Mouse (Mus musculus) CH12.LX (cell line): ENCODE data around the gene Fam222a. TPM values are rescaled to one million over a fixed set of nuclear protein-coding genes. Genes with fewer than 3 reads are reported as not detected.
A peak's percentile ranks its signal among the peaks of the same experiment; 100 is the strongest.

Experiments used
- DNase-seq: peaks from one replicate; pipeline ENCODE4 v3.0.0-alpha.2; 2013; ENCODE audit errors: extremely low read depth
- H3K27ac ChIP-seq: 2 replicates; pipeline ENCODE4 v1.5.1; 2012; ENCODE audit warnings: low read depth, mild to moderate bottlenecking, control low read depth, moderate library complexity; ENCODE audit not compliant: insufficient read depth
- H3K27me3 ChIP-seq: replicated peaks from 2 replicates; pipeline ENCODE3; 2012; ENCODE audit warnings: inconsistent platforms
- H3K36me3 ChIP-seq, 2 experiments: replicated peaks in 1 of 2; 2 replicates each; pipeline versions ENCODE3 to v1.6.1; 2012; ENCODE audit warnings: inconsistent platforms in 1 of 2, low read length in 1 of 2, mild to moderate bottlenecking in 1 of 2, mixed read lengths in 1 of 2, moderate library complexity in 1 of 2; ENCODE audit not compliant: control insufficient read depth in 1 of 2, insufficient read depth in 1 of 2
- H3K4me1 ChIP-seq, 2 experiments: 2 replicates each; pipeline ENCODE4 v1.6.1; 2012; ENCODE audit warnings: inconsistent platforms in 1 of 2, moderate library complexity in 1 of 2; ENCODE audit not compliant: insufficient read depth in 2 of 2, control insufficient read depth in 1 of 2
- H3K4me2 ChIP-seq: 2 replicates; pipeline ENCODE4 v1.6.1; 2012; ENCODE audit warnings: low read depth, mild to moderate bottlenecking, control low read depth; ENCODE audit not compliant: poor library complexity, insufficient read depth, severe bottlenecking
- H3K4me3 ChIP-seq, 3 experiments: fragments of 150-350 bp in 1 of 3; sonication (generic) in 1 of 3; replicated peaks in 1 of 3; 2 replicates each; pipeline versions ENCODE3 to v1.5.1; 2011 to 2012; ENCODE audit warnings: low read depth in 2 of 3, low read length in 2 of 3, mild to moderate bottlenecking in 2 of 3, moderate library complexity in 2 of 3, control low read depth in 1 of 3, improper control_type of control experiment in 1 of 3, inconsistent platforms in 1 of 3, mixed read lengths in 1 of 3; ENCODE audit not compliant: poor library complexity in 1 of 3
- H3K79me2 ChIP-seq: replicated peaks from 2 replicates; pipeline ENCODE4 v1.6.1; 2012; ENCODE audit warnings: mild to moderate bottlenecking, moderate library complexity; ENCODE audit not compliant: control insufficient read depth, poor library complexity, insufficient read depth, severe bottlenecking; ENCODE audit errors: extremely low read depth
- H3K9ac ChIP-seq: 2 replicates; pipeline ENCODE4 v1.6.1; 2012; ENCODE audit warnings: low read depth, mild to moderate bottlenecking, control low read depth, moderate library complexity; ENCODE audit not compliant: insufficient read depth
- H3K9me3 ChIP-seq: replicated peaks from 2 replicates; pipeline ENCODE3; 2012; ENCODE audit warnings: low read length, inconsistent platforms, mixed read lengths
- BHLHE40 ChIP-seq: IDR thresholded peaks from 2 replicates; pipeline ENCODE4 v1.6.1; 2011; ENCODE audit warnings: mild to moderate bottlenecking, low read depth, low read length, improper control_type of control experiment
- CHD1 ChIP-seq: IDR thresholded peaks from 2 replicates; pipeline ENCODE4 v1.6.1; 2012; ENCODE audit warnings: low read depth, low read length, improper control_type of control experiment, inconsistent platforms
- E2F4 ChIP-seq: IDR thresholded peaks from 2 replicates; pipeline ENCODE4 v1.6.1; 2011; ENCODE audit warnings: low read depth, low read length, improper control_type of control experiment; ENCODE audit not compliant: insufficient replicate concordance
- ELF1 ChIP-seq: IDR thresholded peaks from 2 replicates; pipeline ENCODE4 v1.6.1; 2014; ENCODE audit warnings: low read depth, mild to moderate bottlenecking, inconsistent platforms, low read length, improper control_type of control experiment
- GABPA ChIP-seq: IDR thresholded peaks from 2 replicates; pipeline ENCODE4 v1.6.1; 2012; ENCODE audit warnings: low read depth, low read length, improper control_type of control experiment, inconsistent platforms; ENCODE audit not compliant: insufficient replicate concordance
- HCFC1 ChIP-seq: IDR thresholded peaks from 2 replicates; pipeline ENCODE4 v1.6.1; 2012; ENCODE audit warnings: low read depth, mild to moderate bottlenecking, inconsistent platforms, low read length, improper control_type of control experiment
- JUN ChIP-seq: IDR thresholded peaks from 2 replicates; pipeline ENCODE4 v1.6.1; 2011; ENCODE audit warnings: low read depth, mild to moderate bottlenecking, low read length, improper control_type of control experiment, moderate library complexity; ENCODE audit not compliant: insufficient read depth
- JUND ChIP-seq: conservative IDR thresholded peaks from 2 replicates; pipeline ENCODE4 v1.6.1; 2011; ENCODE audit warnings: low read depth, low read length, improper control_type of control experiment
- KAT2A ChIP-seq: IDR thresholded peaks from 2 replicates; pipeline ENCODE4 v1.6.1; 2012; ENCODE audit warnings: low read length, improper control_type of control experiment, inconsistent platforms; ENCODE audit not compliant: insufficient replicate concordance
- MAFK ChIP-seq: IDR thresholded peaks from 2 replicates; pipeline ENCODE4 v1.6.1; 2011; ENCODE audit warnings: low read length, improper control_type of control experiment; ENCODE audit not compliant: insufficient replicate concordance
- MAX ChIP-seq: IDR thresholded peaks from 2 replicates; pipeline ENCODE4 v1.6.1; 2011; ENCODE audit warnings: low read length, improper control_type of control experiment
- MYC ChIP-seq: IDR thresholded peaks from 2 replicates; pipeline ENCODE4 v1.6.1; 2011; ENCODE audit warnings: low read depth, mild to moderate bottlenecking, improper control_type of control experiment, low read length
- NRF1 ChIP-seq: IDR thresholded peaks from 2 replicates; pipeline ENCODE4 v1.6.1; 2014; ENCODE audit warnings: low read depth, mild to moderate bottlenecking, inconsistent platforms, low read length, improper control_type of control experiment, moderate library complexity
- RCOR1 ChIP-seq: conservative IDR thresholded peaks from 2 replicates; pipeline ENCODE4 v1.6.1; 2012; ENCODE audit warnings: low read depth, mild to moderate bottlenecking, inconsistent platforms, low read length, improper control_type of control experiment
- SIN3A ChIP-seq: IDR thresholded peaks from 2 replicates; pipeline ENCODE4 v1.6.1; 2012; ENCODE audit warnings: low read length, improper control_type of control experiment, inconsistent platforms
- SMC3 ChIP-seq: IDR thresholded peaks from 2 replicates; pipeline ENCODE4 v1.6.1; 2011; ENCODE audit warnings: low read depth, low read length, improper control_type of control experiment
- TCF12 ChIP-seq: IDR thresholded peaks from 2 replicates; pipeline ENCODE4 v1.6.1; 2014; ENCODE audit warnings: low read depth, mild to moderate bottlenecking, inconsistent platforms, low read length, improper control_type of control experiment
- ZC3H11A ChIP-seq: IDR thresholded peaks from 2 replicates; pipeline ENCODE4 v1.6.1; 2012; ENCODE audit warnings: low read depth, mild to moderate bottlenecking, inconsistent platforms, low read length, improper control_type of control experiment
- ZKSCAN1 ChIP-seq: IDR thresholded peaks from 2 replicates; pipeline ENCODE4 v1.6.1; 2012; ENCODE audit warnings: low read depth, inconsistent platforms, low read length, improper control_type of control experiment, borderline replicate concordance
- dilution Hi-C: fragments of 300-500 bp; cut with MboI; formaldehyde crosslinking; loops from 2 replicates; pipeline ENCODE4 v1.14.3; 2020; ENCODE audit warnings: low sequenced_read_pairs; ENCODE audit not compliant: extremely low pct_unique_long_range_greater_than_20kb, extremely low pct_ligation_motif_present
- in situ Hi-C: fragments of 300-500 bp; cut with MboI; formaldehyde crosslinking; loops from 3 replicates; pipeline ENCODE4 v1.14.3; 2019; ENCODE audit warnings: low sequenced_read_pairs, low pct_ligation_motif_present, low pct_unique_long_range_greater_than_20kb, mixed read lengths
- polyA plus RNA-seq: library from polyadenylated mRNA; unstranded; fragments of >175 nt; gene quantifications from 2 replicates; pipeline ENCODE4 v1.2.1, GENCODE M21; 2012; ENCODE audit warnings: low read depth; ENCODE audit not compliant: insufficient read length
- total RNA-seq, 2 experiments: library from RNA; depleted of rRNA; stranded (reverse); fragments of 300-350 nt in 1 of 2; fragments of >200 nt in 1 of 2; gene quantifications; 2 replicates each; pipeline ENCODE4 v1.2.3; 2012 to 2014

Gene Fam222a
- total and polyA plus RNA-seq, 3 experiments, result 0.13 TPM; not detected in 2

DNA sequence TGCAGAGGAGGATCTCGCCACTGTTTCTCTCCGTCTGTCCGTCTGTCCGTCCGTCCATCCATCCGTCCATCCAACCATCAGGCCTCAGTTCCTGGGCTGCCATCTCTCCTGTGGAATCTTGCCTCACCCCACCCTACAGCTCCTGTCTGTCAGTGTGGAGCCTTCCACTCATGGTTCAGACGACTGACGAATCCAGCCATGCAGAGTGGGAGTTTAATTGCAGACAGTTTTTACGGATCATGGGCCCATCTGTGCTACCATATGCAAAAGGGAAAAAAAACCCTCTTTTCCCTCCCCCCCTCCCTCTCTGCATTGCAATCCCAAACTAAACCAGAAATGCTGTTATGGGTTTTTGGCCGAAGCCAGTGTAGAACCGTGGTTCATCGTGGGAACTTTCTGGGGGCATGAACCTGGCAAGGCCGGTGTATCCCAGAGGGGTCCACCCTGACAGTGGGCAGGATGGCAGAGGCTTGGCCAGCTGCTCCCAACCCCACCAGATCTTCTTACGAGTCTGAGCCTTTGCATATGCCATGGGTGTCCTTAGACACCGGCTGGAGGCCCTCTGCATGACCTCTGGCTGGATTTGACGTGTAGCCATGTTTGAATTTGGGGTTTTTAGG, 8.3 kb downstream of the Fam222a start (continued):
- TF ChIP-seq ZKSCAN1, result no peak
- TF ChIP-seq, all 38 proteins: peak for 0

DNA sequence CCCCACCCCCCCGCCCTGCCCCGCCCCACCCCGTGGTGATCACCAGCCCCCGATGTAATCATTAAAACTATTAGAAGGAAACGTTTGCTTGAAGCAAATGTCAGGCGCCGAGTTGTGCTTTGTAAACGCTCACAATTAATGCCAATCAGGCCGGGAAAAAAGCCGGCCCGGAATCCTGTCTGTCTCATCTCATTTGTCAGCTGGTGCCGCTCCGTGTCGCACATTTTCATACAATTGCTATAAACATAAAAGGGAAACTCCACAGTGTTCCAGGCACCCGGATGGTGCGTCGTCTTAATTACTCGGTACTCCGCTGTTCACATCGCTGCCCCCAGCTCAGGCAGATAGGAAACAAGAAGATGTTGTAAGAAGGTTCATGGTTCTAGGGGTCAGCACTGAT, 10.5 kb downstream of the Fam222a start:
- peaks cover 76% of the 10 kb centered on the region for H3K27me3 ChIP-seq

GRCm38 (mm10) chr5:114579714-114580357, 12.0 kb downstream of the Fam222a start:
- H3K4me2 ChIP-seq, result no peak overlapping the region
- no peak overlapping the region for H3K9ac ChIP-seq
- no peak for DNase-seq
- H3K9me3 ChIP-seq, result no peaks in the 10 kb centered on the region
- no peaks in the 10 kb centered on the region for H3K79me2 ChIP-seq
- no peak overlapping the region for H3K4me3 ChIP-seq
- H3K36me3 ChIP-seq, result no peaks in the 10 kb centered on the region
- dilution Hi-C loops, result no loop called here
- no peak overlapping the region for H3K27ac ChIP-seq
- in situ Hi-C loops, result no loop called here
- peaks cover 76% of the 10 kb centered on the region for H3K27me3 ChIP-seq
- no peaks in the 10 kb centered on the region for H3K4me1 ChIP-seq
- peak; percentile 50 for TF ChIP-seq ZKSCAN1
- no peak for TF ChIP-seq ELF1
- TF ChIP-seq ZC3H11A, result no peak
- TF ChIP-seq HCFC1, result no peak

More for the DNA sequence above, 10.5 kb downstream of the Fam222a start:
- dilution Hi-C loops, result no loop called here
- DNase-seq, result no peak
- H3K4me1 ChIP-seq, result no peaks in the 10 kb centered on the region
- no peak for TF ChIP-seq E2F4
- TF ChIP-seq MAX, result no peak
- TF ChIP-seq KAT2A, result no peak
- no peak for TF ChIP-seq RCOR1
- no peak for TF ChIP-seq SIN3A
- TF ChIP-seq HCFC1, result no peak
- TF ChIP-seq ZKSCAN1, result no peak
- TF ChIP-seq JUND, result no peak
- TF ChIP-seq MYC, result no peak
- TF ChIP-seq GABPA, result no peak
- no peak for TF ChIP-seq JUN
- no peak for TF ChIP-seq TCF12
- TF ChIP-seq MAFK, result no peak
- TF ChIP-seq NRF1, result no peak
- TF ChIP-seq BHLHE40, result no peak
- no peak for TF ChIP-seq SMC3
- TF ChIP-seq ZC3H11A, result no peak
- no peak for TF ChIP-seq CHD1
- TF ChIP-seq, all 38 proteins: peak for 0
- no peak overlapping the region for H3K4me3 ChIP-seq
- no peaks in the 10 kb centered on the region for H3K79me2 ChIP-seq
- in situ Hi-C loops, result no loop called here
- H3K27ac ChIP-seq, result no peak overlapping the region
- H3K4me2 ChIP-seq, result no peak overlapping the region
- no peak overlapping the region for H3K9ac ChIP-seq
- no peaks in the 10 kb centered on the region for H3K9me3 ChIP-seq
- H3K36me3 ChIP-seq, result no peaks in the 10 kb centered on the region
